Mouse (Mus musculus): ENCODE data around the gene Tmem164. TPM values are rescaled to one million over a fixed set of nuclear protein-coding genes. Genes with fewer than 3 reads are reported as not detected.

Gene Tmem164
- total RNA-seq, 2 experiments from 2014 or later = 30.2 to 31.1 TPM

Small RNAs within 50 kb of the gene (microRNA-seq; reads per million reads assigned to microRNA genes)
- 13,669 to 14,120 reads per million in 2 experiments for gene Mir652
